12 mouse cellular contexts compared by ENCODE assay signal in genomic region chr5:90884628-90885242, GRCm38 (mm10). TPM values are rescaled to one million over a fixed set of nuclear protein-coding genes. Genes with fewer than 3 reads are reported as not detected.
DNase-seq lines count a peak whose midpoint lies in the region; ATAC-seq lines count a peak whose summit lies in the region.
"Had no signal": no experiment of that assay in that cellular context is flagged by ENCODE, and none has a peak within 500 bp of the region (broad histone marks: within the 10 kb centered on the region; RNA-seq: fewer than 3 reads in every experiment).

No protein-coding gene starts in this region.

- DNase-seq in cerebellum, postnatal 10 days: peak; percentile 59 to 63
- no peak for DNase-seq in cerebellum, adult 11 months
- peak; percentile 25 for DNase-seq in kidney, adult 18-20 months
- peak; percentile 59 for DNase-seq in brain, adult 2 months (ENCODE audit: low read depth, low spot score)
- DNase-seq in kidney, postnatal 4 days: peak; percentile 8 to 42
- no peak for DNase-seq in gastrocnemius, postnatal 4 days (ENCODE audit: low spot score in 2 of 2)
- DNase-seq in embryo, embryonic 11 days: no peak
- DNase-seq: liver, embryonic 13.5 days had no signal

- H3K4me1 ChIP-seq in kidney, embryonic 14.5 days (ENCODE audit: control insufficient read depth, insufficient read depth, low read length): no peaks in the 10 kb centered on the region

- H3K9ac ChIP-seq in kidney, embryonic 14.5 days (ENCODE audit: low read depth, low read length): no peak overlapping the region
- H3K9ac ChIP-seq: liver, embryonic 13.5 days had no signal

- 55% methylated on average over 2 of the region's 2 CpGs for WGBS in kidney, embryonic 14.5 days

- H3K36me3 ChIP-seq in kidney, embryonic 14.5 days (ENCODE audit: control insufficient read depth, insufficient read depth, low read length): no peaks in the 10 kb centered on the region
- H3K36me3 ChIP-seq: liver, embryonic 13.5 days had no signal

- H3K9me3 ChIP-seq in kidney, embryonic 14.5 days (ENCODE audit: control insufficient read depth, low read length): no peaks in the 10 kb centered on the region
- H3K9me3 ChIP-seq: liver, embryonic 13.5 days had no signal

- no peak overlapping the region for H3K4me2 ChIP-seq in kidney, embryonic 14.5 days (replicated peaks; ENCODE audit: low read depth, low read length)
- H3K4me2 ChIP-seq: liver, embryonic 13.5 days had no signal

- no peak for ATAC-seq in kidney, embryonic 14.5 days (ENCODE audit: low FRiP score, low TSS enrichment)

- no peak overlapping the region; the same call in 1 of the 2 replicates for H3K27ac ChIP-seq in kidney, embryonic 14.5 days (ENCODE audit: low read depth, low read length)
- H3K27ac ChIP-seq: liver, embryonic 13.5 days had no signal

- no peaks in the 10 kb centered on the region for H3K27me3 ChIP-seq in kidney, embryonic 14.5 days (ENCODE audit: control insufficient read depth, insufficient read depth, low read length)
- H3K27me3 ChIP-seq: CH12.LX; liver, embryonic 13.5 days had no signal

- no peak overlapping the region for H3K4me3 ChIP-seq in kidney, embryonic 14.5 days (ENCODE audit: low read length)
- H3K4me3 ChIP-seq: liver, embryonic 13.5 days had no signal

RNA-seq across cellular contexts. Expression of gene Cxcl1, which starts 6.3 kb away (rescaled TPM):
- 0.85 and 1.7 TPM in 2 replicates for polyA plus RNA-seq in kidney, embryonic 14.5 days (2014; fragmentation: Nextera tagmentation; extraction: Ambion mirVana)
- total RNA-seq in gastrocnemius, postnatal 4 days (2021): under 1 TPM; 0.69 to 0.91 TPM
- total RNA-seq: CH12.LX; gastrocnemius, adult 8-10 months had no signal

RNA-seq across cellular contexts. Expression of gene Cxcl2, which starts 18.9 kb away (rescaled TPM):
- 0.13 TPM in 1 of 2 replicates, not detected in the other for polyA plus RNA-seq in kidney, embryonic 14.5 days (2014; fragmentation: Nextera tagmentation; extraction: Ambion mirVana)
- total RNA-seq in gastrocnemius, postnatal 4 days (2021): not detected
- total RNA-seq: gastrocnemius, adult 8-10 months had no signal
- polyA plus RNA-seq: embryonic facial prominence, embryonic 11.5 days; liver, embryonic 13.5 days had no signal

RNA-seq across cellular contexts. Expression of gene Mthfd2l, which starts 46.2 kb away (rescaled TPM):
- polyA plus RNA-seq in kidney, embryonic 14.5 days (2014; fragmentation: Nextera tagmentation; extraction: Ambion mirVana): 59.5 and 72.7 TPM in 2 replicates
- total RNA-seq in gastrocnemius, postnatal 4 days (2021): 10 to 100 TPM; 22.0 to 22.2 TPM

Comparison
In these comparisons a context has a peak if more than half of its experiments do, and no peak if none do; other contexts are left out.
1. DNase-seq: peak in cerebellum, postnatal 10 days (2 of 2), kidney, adult 18-20 months (single experiment), brain, adult 2 months (single experiment) and kidney, postnatal 4 days (2 of 2); none in cerebellum, adult 11 months (single experiment), gastrocnemius, postnatal 4 days (0 of 2) and embryo, embryonic 11 days (single experiment).